Comparison of ENCODE assay signal across 1 mouse cellular context in the genomic region with DNA sequence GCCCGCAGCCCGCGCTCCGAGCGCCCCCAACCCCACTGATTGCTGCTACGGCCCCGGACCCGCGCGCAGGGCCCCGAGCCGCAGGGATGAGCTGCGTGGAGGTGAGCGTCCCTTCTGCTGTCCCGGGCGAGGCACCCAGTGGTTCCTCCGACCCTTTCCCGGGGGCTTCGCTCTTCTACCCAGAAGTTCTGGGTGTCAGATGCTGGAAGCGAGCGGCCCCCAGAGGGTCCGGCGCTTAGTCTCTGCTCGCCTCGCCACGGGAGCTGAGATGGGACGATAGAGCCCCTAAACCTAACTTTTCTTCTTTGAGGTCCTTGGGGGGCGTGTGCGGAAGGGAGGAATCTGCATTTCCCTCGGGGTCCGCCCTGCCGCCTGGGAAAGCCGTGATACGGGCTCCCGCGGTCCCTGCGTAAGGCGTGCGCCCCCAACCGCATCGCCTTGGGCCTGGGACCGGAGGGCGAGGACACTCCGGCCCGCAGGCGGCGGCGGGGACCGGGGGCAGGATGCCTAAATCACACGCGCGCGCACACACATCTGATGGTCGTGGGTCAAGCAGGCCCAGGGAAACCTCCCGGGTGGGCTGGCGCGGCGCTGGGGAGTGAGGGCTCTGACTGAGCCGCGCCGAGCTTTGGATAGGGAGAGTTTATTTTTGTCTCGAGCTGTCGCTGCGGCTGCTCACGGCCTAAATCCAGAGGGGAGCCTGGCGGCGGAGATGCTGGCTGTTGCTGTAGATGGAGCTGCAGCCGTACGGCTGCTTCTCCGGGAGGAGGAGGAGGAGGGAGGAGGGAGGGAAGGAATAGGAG.
TF ChIP-seq lines count a peak whose summit lies in the region.

No protein-coding gene starts in this region.

TF ChIP-seq in myocyte, 11 proteins besides CTCF, POLR2A, EP300 and RAD21 (continued from another document):
- TF ChIP-seq REST (IDR thresholded peaks at IDR 0.05; ENCODE audit: insufficient read depth, insufficient read length): no peak
- TF ChIP-seq POLR2AphosphoS2 (IDR thresholded peaks at IDR 0.05; ENCODE audit: insufficient read length, low read depth): no peak
- TF ChIP-seq TCF12 (IDR thresholded peaks at IDR 0.05; ENCODE audit: insufficient read depth, poor library complexity, severe bottlenecking): no peak
